Mouse (Mus musculus): ENCODE measurements at regions not wholly inside any gene's neighbourhood (a gene's known extent, or its start where the extent isn't known, plus 50 kb on each side); places are given as distances from the start of the nearest gene placed in this dataset.

DNA sequence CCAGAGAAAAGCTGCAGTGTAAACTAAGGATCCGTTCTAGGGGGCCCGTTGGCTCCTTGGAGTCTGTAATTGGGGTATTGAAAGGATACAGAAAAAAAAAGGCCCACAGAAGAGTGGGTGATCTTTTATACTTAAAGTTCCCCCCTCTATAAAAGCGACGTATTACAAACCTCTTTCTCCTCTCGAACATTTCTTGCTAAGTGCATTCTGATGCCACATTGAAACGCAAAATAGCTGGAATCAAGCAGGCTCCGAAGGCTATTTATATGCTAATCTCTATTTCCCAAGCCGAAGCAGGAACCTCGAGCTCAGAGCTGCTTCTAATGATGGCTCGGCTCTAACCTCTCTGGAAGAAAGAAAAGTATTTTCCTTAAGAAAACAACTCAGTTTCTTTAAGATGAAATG lies 117.8 kb upstream of the 4930535I16Rik start:
- H3K27me3 ChIP-seq (ENCODE audit: control insufficient read depth, insufficient read depth, insufficient read length) = peaks cover 35% of the 10 kb centered on the region
- no peak overlapping the region for H3ac ChIP-seq (ENCODE audit: control insufficient read depth, insufficient read length, low read depth)
- H3K36me3 ChIP-seq (ENCODE audit: control insufficient read depth, insufficient read depth) = no peaks in the 10 kb centered on the region
- no peaks in the 10 kb centered on the region for H3K79me2 ChIP-seq (ENCODE audit: control insufficient read depth, insufficient read depth)
- no peak for TF ChIP-seq FOSL1 (IDR thresholded peaks at IDR 0.05; ENCODE audit: insufficient read depth, low read length, poor library complexity, severe bottlenecking)
- no peak for TF ChIP-seq CEBPB (IDR thresholded peaks at IDR 0.05; ENCODE audit: low read depth)
- no peak for TF ChIP-seq CTCF (IDR thresholded peaks at IDR 0.05; ENCODE audit: control insufficient read depth, insufficient read depth, insufficient read length)
- no peak for TF ChIP-seq MYOD1 (IDR thresholded peaks at IDR 0.05; ENCODE audit: control insufficient read depth, insufficient read length, low read depth)
- TF ChIP-seq MAX (IDR thresholded peaks at IDR 0.05) = no peak
- H3K4me3 ChIP-seq (ENCODE audit: insufficient read depth, poor library complexity, severe bottlenecking) = no peak overlapping the region
- no peaks in the 10 kb centered on the region for H3K79me3 ChIP-seq (ENCODE audit: low read depth)

DNA sequence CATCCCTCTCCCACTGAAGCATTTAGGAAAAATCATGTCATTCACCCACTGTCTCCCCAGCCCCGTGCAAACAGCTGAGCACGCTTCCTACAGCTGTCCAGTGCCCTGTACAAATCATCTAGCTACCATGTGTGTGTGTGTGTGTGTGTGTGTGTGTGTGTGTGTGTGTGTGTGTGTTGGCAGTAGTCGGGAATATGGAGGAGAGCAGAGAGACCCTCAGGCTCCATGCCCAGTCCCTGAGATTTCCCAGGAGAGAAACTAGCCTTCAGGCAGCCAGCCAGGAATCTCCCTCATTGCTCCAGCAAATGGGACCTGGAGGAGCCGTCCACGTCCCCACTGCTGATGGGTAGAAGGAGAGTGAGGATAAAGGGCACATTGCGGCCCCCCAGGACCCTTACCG lies 117.4 kb upstream of the 4930535I16Rik start:
- no peaks in the 10 kb centered on the region for H3K79me3 ChIP-seq (ENCODE audit: low read depth)
- no peaks in the 10 kb centered on the region for H3K79me2 ChIP-seq (ENCODE audit: control insufficient read depth, insufficient read depth)
- no peak overlapping the region for H3K4me3 ChIP-seq (ENCODE audit: insufficient read depth, poor library complexity, severe bottlenecking)
- peaks cover 35% of the 10 kb centered on the region for H3K27me3 ChIP-seq (ENCODE audit: control insufficient read depth, insufficient read depth, insufficient read length)
- no peaks in the 10 kb centered on the region for H3K36me3 ChIP-seq (ENCODE audit: control insufficient read depth, insufficient read depth)
- TF ChIP-seq MAX (IDR thresholded peaks at IDR 0.05) (no peak), USF1 (IDR thresholded peaks at IDR 0.05; ENCODE audit: low read depth) (no peak), MYOD1 (IDR thresholded peaks at IDR 0.05; ENCODE audit: control insufficient read depth, insufficient read length, low read depth) (no peak), MYOG (IDR thresholded peaks at IDR 0.05; ENCODE audit: control insufficient read depth, extremely low read depth, insufficient read length) (no peak), FOSL1 (IDR thresholded peaks at IDR 0.05; ENCODE audit: insufficient read depth, low read length, poor library complexity, severe bottlenecking) (no peak), CTCF (IDR thresholded peaks at IDR 0.05; ENCODE audit: control insufficient read depth, insufficient read depth, insufficient read length) (no peak), CEBPB (IDR thresholded peaks at IDR 0.05; ENCODE audit: low read depth) (no peak)
- H3ac ChIP-seq (ENCODE audit: control insufficient read depth, insufficient read length, low read depth) = no peak overlapping the region

DNA sequence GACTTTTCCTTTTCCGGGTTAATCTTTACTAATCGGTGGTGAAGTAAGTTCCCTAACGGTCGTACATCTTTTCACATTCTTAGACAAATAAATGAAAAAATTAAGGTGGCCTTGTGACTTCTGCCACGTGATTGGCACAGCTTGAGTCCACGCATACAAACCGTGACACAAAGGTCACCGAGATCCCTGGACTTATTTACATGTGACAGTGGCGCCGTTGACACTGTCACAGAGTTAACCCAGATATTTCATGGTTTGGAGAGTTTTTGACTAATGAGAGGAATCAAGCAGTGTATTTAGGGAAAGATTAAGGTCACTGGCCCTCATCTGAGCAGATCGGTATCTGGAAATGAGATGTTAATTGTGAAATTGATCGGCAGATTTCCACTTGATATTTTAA lies 110.2 kb upstream of the 4930535I16Rik start:
- TF ChIP-seq MYOD1 (IDR thresholded peaks at IDR 0.05; ENCODE audit: control insufficient read depth, insufficient read length, low read depth) (no peak), CTCF (IDR thresholded peaks at IDR 0.05; ENCODE audit: control insufficient read depth, insufficient read depth, insufficient read length) (no peak), CEBPB (IDR thresholded peaks at IDR 0.05; ENCODE audit: low read depth) (no peak), USF1 (IDR thresholded peaks at IDR 0.05; ENCODE audit: low read depth) (no peak), FOSL1 (IDR thresholded peaks at IDR 0.05; ENCODE audit: insufficient read depth, low read length, poor library complexity, severe bottlenecking) (no peak), MYOG (IDR thresholded peaks at IDR 0.05; ENCODE audit: control insufficient read depth, extremely low read depth, insufficient read length) (no peak)
- Histone ChIP-seq H3K79me3 (ENCODE audit: low read depth) (no peaks in the 10 kb centered on the region), H3K36me3 (ENCODE audit: control insufficient read depth, insufficient read depth) (no peaks in the 10 kb centered on the region), H3K27me3 (ENCODE audit: control insufficient read depth, insufficient read depth, insufficient read length) (peaks cover 15% of the 10 kb centered on the region), H3ac (ENCODE audit: control insufficient read depth, insufficient read length, low read depth) (no peak overlapping the region), H3K79me2 (ENCODE audit: control insufficient read depth, insufficient read depth) (no peaks in the 10 kb centered on the region), H3K4me3 (ENCODE audit: insufficient read depth, poor library complexity, severe bottlenecking) (no peak overlapping the region)

DNA sequence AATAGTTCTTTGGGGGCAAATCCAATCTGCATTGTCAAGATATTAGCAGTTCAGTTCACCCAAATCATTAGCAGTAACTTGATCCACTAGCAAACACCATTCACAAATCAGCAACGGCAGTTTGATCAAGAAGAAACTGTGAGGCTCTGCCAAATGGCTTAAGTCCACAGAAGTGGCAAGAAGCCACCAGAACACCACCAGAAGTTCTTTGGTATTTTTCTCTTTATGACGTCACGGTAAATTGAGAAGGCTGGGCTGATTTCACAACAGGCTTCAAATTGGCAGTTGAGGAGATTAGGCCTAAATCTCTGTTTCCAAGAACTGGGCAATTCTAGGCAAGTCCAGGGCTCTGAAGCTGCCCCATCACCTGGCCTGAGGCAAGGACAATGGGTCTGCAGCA lies 98.6 kb upstream of the 4930535I16Rik start:
- H3K27me3 ChIP-seq (ENCODE audit: control insufficient read depth, insufficient read depth, insufficient read length) = no peaks in the 10 kb centered on the region
- H3K4me3 ChIP-seq (ENCODE audit: insufficient read depth, poor library complexity, severe bottlenecking) = no peak overlapping the region
- no peaks in the 10 kb centered on the region for H3K36me3 ChIP-seq (ENCODE audit: control insufficient read depth, insufficient read depth)
- no peaks in the 10 kb centered on the region for H3K79me2 ChIP-seq (ENCODE audit: control insufficient read depth, insufficient read depth)
- TF ChIP-seq FOSL1 (IDR thresholded peaks at IDR 0.05; ENCODE audit: insufficient read depth, low read length, poor library complexity, severe bottlenecking) = no peak
- TF ChIP-seq CEBPB (IDR thresholded peaks at IDR 0.05; ENCODE audit: low read depth) = peak; percentile 41
- H3ac ChIP-seq (ENCODE audit: control insufficient read depth, insufficient read length, low read depth) = no peak overlapping the region
- H3K79me3 ChIP-seq (ENCODE audit: low read depth) = no peaks in the 10 kb centered on the region

DNA sequence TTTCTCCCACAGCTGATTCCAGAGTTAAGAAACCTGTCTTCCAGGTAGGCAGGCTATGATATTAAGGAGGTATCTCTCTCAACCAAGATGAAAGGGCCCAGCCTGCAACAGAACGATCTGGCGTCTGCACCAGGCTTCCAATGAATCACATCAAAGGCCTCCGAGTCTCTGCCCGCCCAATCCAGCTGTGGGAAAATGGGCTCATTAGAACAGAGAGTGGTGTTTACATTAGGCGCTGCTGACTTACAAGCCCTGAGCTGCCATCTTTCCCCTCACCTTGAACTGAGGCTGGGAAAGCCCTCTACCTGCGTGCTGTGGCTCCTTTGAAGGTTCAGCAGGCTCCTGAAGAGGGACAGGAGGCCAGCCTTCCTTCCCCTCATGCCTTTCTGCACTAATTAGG lies 97.5 kb upstream of the 4930535I16Rik start:
- Histone ChIP-seq H3K27me3 (ENCODE audit: control insufficient read depth, insufficient read depth, insufficient read length) (no peaks in the 10 kb centered on the region), H3K79me3 (ENCODE audit: low read depth) (no peaks in the 10 kb centered on the region), H3K36me3 (ENCODE audit: control insufficient read depth, insufficient read depth) (no peaks in the 10 kb centered on the region), H3K79me2 (ENCODE audit: control insufficient read depth, insufficient read depth) (no peaks in the 10 kb centered on the region), H3K4me3 (ENCODE audit: insufficient read depth, poor library complexity, severe bottlenecking) (no peak overlapping the region), H3ac (ENCODE audit: control insufficient read depth, insufficient read length, low read depth) (no peak overlapping the region)
- TF ChIP-seq CTCF (IDR thresholded peaks at IDR 0.05; ENCODE audit: control insufficient read depth, insufficient read depth, insufficient read length) (no peak), FOSL1 (IDR thresholded peaks at IDR 0.05; ENCODE audit: insufficient read depth, low read length, poor library complexity, severe bottlenecking) (no peak), MYOD1 (IDR thresholded peaks at IDR 0.05; ENCODE audit: control insufficient read depth, insufficient read length, low read depth) (no peak)

DNA sequence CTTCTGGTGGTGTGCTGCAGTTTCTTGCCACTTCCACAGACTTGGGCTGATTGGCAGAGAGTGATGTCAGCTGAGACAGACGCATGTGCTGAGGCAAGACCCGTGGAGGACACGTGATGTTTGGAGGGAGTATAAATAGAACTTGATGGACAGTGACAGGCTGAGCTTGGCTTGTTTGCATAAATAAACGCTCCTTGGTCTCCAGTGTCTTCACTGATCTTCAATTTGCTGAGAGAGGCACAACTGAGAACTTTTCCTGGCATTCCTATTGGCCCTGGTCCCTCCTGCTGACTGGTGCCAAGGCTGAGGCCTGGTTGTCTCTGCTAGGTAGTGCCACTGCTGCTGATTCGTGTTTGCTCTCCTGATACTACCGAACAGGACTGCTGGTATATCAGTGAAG lies 94.6 kb upstream of the 4930535I16Rik start:
- H3ac ChIP-seq (ENCODE audit: control insufficient read depth, insufficient read length, low read depth) = no peak overlapping the region
- H3K27me3 ChIP-seq (ENCODE audit: control insufficient read depth, insufficient read depth, insufficient read length) = no peaks in the 10 kb centered on the region
- no peak overlapping the region for H3K4me3 ChIP-seq (ENCODE audit: insufficient read depth, poor library complexity, severe bottlenecking)
- TF ChIP-seq MAX (IDR thresholded peaks at IDR 0.05) = no peak
- H3K79me3 ChIP-seq (ENCODE audit: low read depth) = no peaks in the 10 kb centered on the region
- H3K79me2 ChIP-seq (ENCODE audit: control insufficient read depth, insufficient read depth) = no peaks in the 10 kb centered on the region
- H3K36me3 ChIP-seq (ENCODE audit: control insufficient read depth, insufficient read depth) = no peaks in the 10 kb centered on the region

All from C2C12 (cell line).